Mouse (Mus musculus): Measurements from ENCODE around the gene Psmd9. TPM values are rescaled to one million over a fixed set of nuclear protein-coding genes. Genes with fewer than 3 reads are reported as not detected.

Psmd9 gene
- total and polyA plus RNA-seq, 2 experiments = 28.5 to 29.8 TPM

DNA sequence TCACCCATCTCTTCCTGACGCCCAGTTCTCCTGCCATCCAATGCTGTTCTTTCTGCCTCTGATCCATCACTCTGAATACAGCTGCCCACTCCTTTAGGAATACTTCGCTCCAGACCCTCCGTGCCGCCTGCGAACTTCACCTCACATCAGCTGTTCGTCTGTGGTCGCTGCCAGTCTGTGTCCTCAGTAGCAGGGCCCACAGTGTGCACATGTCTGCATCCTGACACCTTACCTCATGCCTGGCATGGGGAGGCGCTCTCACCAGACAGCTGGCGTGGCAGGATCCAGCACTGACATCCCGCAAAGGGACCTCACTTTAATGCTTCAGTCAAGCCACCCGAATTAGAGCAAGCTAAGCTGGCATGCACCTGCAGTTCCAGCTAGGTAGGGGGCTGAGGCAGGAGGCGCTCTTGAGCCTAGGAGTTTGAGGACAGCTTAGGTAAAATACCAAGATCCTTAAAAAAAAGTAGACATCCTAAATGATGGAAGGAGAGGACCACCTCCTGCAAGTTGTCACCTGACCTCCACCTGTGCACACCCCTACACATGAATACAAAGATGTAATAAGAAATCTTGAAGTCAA is 127.1 kb downstream of the Psmd9 start:
- Histone ChIP-seq H3K4me3 (ENCODE audit: insufficient read depth, low read depth, low read length) (no peak overlapping the region), H3K27me3 (ENCODE audit: control insufficient read depth, insufficient read depth, low read length) (no peaks in the 10 kb centered on the region), H3K27ac (replicated peaks; ENCODE audit: insufficient read depth, low read depth, low read length) (no peak overlapping the region), H3K36me3 (ENCODE audit: control insufficient read depth, insufficient read depth, low read length) (no peaks in the 10 kb centered on the region), H3K9ac (ENCODE audit: low read depth, low read length) (no peak overlapping the region), H3K4me1 (ENCODE audit: control insufficient read depth, insufficient read depth, low read length) (no peaks in the 10 kb centered on the region), H3K79me2 (ENCODE audit: control insufficient read depth, insufficient read depth, low read length) (no peaks in the 10 kb centered on the region)
- no peak for TF ChIP-seq POLR2A (IDR thresholded peaks at IDR 0.05; ENCODE audit: extremely low read depth, insufficient read depth, low read length)
- TF ChIP-seq CTCF (IDR thresholded peaks at IDR 0.05; ENCODE audit: low read depth, low read length) = peak; percentile 51; the same call in 1 of the 2 replicates
- DNase-seq (ENCODE audit: extremely low read depth, low read depth, low spot score) = no peak
- 67% methylated on average over 12 of the region's 12 CpGs for WGBS

DNA sequence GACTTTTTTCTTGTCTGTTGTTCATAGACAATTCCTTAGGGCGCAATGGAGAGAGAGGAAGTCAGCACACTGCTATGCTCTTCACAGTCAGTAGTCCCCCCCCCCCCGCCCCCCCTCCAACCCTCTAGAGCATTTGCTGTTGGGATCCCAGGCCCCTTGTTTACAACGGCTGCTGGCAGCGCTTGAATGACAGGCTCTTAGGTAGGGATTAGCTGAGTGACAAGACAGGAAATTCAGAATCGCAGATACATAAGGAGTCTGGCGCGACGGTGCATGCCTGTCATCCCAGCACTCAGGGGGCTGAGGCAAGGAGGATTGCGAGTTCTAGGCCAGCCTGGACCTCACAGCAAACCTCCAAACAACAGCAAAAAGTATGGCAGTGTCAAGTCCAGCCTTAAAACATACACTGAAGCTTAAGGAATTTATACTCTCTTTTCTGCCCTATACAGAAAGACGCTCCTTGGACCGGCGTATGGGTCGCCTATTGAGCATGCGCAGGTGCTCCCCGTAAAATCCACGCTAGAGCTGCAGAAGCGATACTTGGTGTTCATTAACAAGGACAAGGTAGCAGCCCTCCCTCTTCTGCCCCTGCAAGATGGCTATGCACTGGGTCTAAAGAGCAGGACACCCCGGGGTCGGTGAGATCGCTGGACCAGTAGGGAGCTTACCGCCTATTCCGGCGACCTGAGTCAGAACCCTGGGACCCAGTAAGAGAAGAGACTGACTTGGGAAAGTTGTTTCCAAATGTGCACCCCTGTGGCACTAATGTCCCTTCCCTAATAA is 128.0 kb downstream of the Psmd9 start:
- WGBS = 67% methylated on average over 23 of the region's 23 CpGs
- Histone ChIP-seq H3K9ac (ENCODE audit: low read depth, low read length) (no peak overlapping the region), H3K4me3 (ENCODE audit: insufficient read depth, low read depth, low read length) (no peak overlapping the region), H3K36me3 (ENCODE audit: control insufficient read depth, insufficient read depth, low read length) (no peaks in the 10 kb centered on the region), H3K4me1 (ENCODE audit: control insufficient read depth, insufficient read depth, low read length) (no peaks in the 10 kb centered on the region), H3K27me3 (ENCODE audit: control insufficient read depth, insufficient read depth, low read length) (no peaks in the 10 kb centered on the region), H3K79me2 (ENCODE audit: control insufficient read depth, insufficient read depth, low read length) (no peaks in the 10 kb centered on the region), H3K27ac (replicated peaks; ENCODE audit: insufficient read depth, low read depth, low read length) (no peak overlapping the region)
- DNase-seq (ENCODE audit: extremely low read depth, low read depth, low spot score) = no peak
- TF ChIP-seq POLR2A (IDR thresholded peaks at IDR 0.05; ENCODE audit: extremely low read depth, insufficient read depth, low read length) (no peak), CTCF (IDR thresholded peaks at IDR 0.05; ENCODE audit: low read depth, low read length) (no peak)

DNA sequence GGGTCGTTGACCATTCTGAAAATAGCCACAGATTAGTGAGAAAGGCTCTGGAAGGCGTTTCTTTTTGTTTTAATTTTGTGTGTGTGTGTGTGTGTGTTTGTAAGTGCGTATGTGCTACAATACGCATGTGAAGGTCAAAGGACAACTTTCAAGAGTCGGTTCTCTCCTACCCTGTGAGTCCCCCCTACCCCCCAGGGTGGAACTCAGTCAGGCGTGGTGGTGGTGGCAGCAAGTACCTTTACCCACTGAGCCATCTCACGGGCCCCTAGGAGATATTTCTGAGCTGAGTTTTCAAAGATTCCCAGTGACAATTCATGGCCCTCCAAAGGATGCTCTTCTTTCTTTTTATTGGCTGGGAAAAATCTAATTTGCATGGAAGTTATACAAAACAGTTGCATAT is 128.6 kb downstream of the Psmd9 start:
- no peak overlapping the region for H3K27ac ChIP-seq (replicated peaks; ENCODE audit: insufficient read depth, low read depth, low read length)
- WGBS = 78% methylated on average over 7 of the region's 7 CpGs
- no peak overlapping the region for H3K9ac ChIP-seq (ENCODE audit: low read depth, low read length)
- no peak for DNase-seq (ENCODE audit: extremely low read depth, low read depth, low spot score)
- no peaks in the 10 kb centered on the region for H3K27me3 ChIP-seq (ENCODE audit: control insufficient read depth, insufficient read depth, low read length)
- no peak overlapping the region for H3K4me3 ChIP-seq (ENCODE audit: insufficient read depth, low read depth, low read length)
- H3K36me3 ChIP-seq (ENCODE audit: control insufficient read depth, insufficient read depth, low read length) = no peaks in the 10 kb centered on the region
- no peaks in the 10 kb centered on the region for H3K4me1 ChIP-seq (ENCODE audit: control insufficient read depth, insufficient read depth, low read length)
- no peaks in the 10 kb centered on the region for H3K79me2 ChIP-seq (ENCODE audit: control insufficient read depth, insufficient read depth, low read length)
- TF ChIP-seq POLR2A (IDR thresholded peaks at IDR 0.05; ENCODE audit: extremely low read depth, insufficient read depth, low read length) = no peak
- no peak for TF ChIP-seq CTCF (IDR thresholded peaks at IDR 0.05; ENCODE audit: low read depth, low read length)

DNA sequence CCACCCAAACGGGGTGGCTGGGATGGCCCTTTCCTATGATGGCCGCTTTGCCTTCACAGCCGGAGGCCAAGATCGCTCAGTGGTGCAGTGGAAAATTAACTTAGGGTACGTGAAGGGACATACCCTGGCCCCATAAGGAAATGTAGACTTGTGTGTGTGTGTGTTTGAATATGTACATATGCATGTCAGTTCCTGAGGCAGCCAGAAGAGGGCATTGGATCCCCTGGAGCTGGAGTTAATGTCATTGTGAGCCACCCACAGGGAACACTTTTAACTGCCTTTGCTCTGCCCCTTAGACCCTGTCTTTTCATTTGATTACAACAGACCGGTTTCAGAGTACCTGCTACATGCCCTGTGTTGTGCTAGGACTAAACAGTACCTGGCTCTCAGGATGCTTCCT is 129.3 kb downstream of the Psmd9 start:
- TF ChIP-seq POLR2A (IDR thresholded peaks at IDR 0.05; ENCODE audit: extremely low read depth, insufficient read depth, low read length) = no peak
- TF ChIP-seq CTCF (IDR thresholded peaks at IDR 0.05; ENCODE audit: low read depth, low read length) = no peak
- H3K4me1 ChIP-seq (ENCODE audit: control insufficient read depth, insufficient read depth, low read length) = no peaks in the 10 kb centered on the region
- no peaks in the 10 kb centered on the region for H3K36me3 ChIP-seq (ENCODE audit: control insufficient read depth, insufficient read depth, low read length)
- WGBS = 89% methylated on average over 6 of the region's 6 CpGs
- no peak overlapping the region for H3K4me3 ChIP-seq (ENCODE audit: insufficient read depth, low read depth, low read length)
- H3K27ac ChIP-seq (replicated peaks; ENCODE audit: insufficient read depth, low read depth, low read length) = no peak overlapping the region
- DNase-seq (ENCODE audit: extremely low read depth, low read depth, low spot score) = no peak
- no peaks in the 10 kb centered on the region for H3K79me2 ChIP-seq (ENCODE audit: control insufficient read depth, insufficient read depth, low read length)
- no peaks in the 10 kb centered on the region for H3K27me3 ChIP-seq (ENCODE audit: control insufficient read depth, insufficient read depth, low read length)
- H3K9ac ChIP-seq (ENCODE audit: low read depth, low read length) = no peak overlapping the region

Other genes starting within 250 kb of the Psmd9 start
- gene Kdm2b, start 179.6 kb upstream of the Psmd9 start, total RNA-seq (2014; rRNA removed) = 3.0 and 4.9 TPM in 2 replicates
- 5.5 and 7.1 TPM in 2 replicates for gene Kdm2b, start 179.6 kb upstream of the Psmd9 start, polyA plus RNA-seq (2012; rRNA removed)
- 4.2 and 5.8 TPM in 2 replicates for gene Orai1, start 154.3 kb upstream of the Psmd9 start, total RNA-seq (2014; rRNA removed)
- gene Orai1, start 154.3 kb upstream of the Psmd9 start, polyA plus RNA-seq (2012; rRNA removed) = 39.3 and 43.1 TPM in 2 replicates
- not detected in 2 replicates for gene Morn3, start 122.4 kb upstream of the Psmd9 start, total RNA-seq (2014; rRNA removed)
- gene Morn3, start 122.4 kb upstream of the Psmd9 start, polyA plus RNA-seq (2012; rRNA removed) = not detected in 2 replicates
- 2.7 and 3.4 TPM in 2 replicates for gene Tmem120b, start 101.0 kb upstream of the Psmd9 start, total RNA-seq (2014; rRNA removed)
- 2.0 and 3.8 TPM in 2 replicates for gene Tmem120b, start 101.0 kb upstream of the Psmd9 start, polyA plus RNA-seq (2012; rRNA removed)
- gene Rhof, start 36.7 kb upstream of the Psmd9 start, total RNA-seq (2014; rRNA removed) = 0.09 and 0.87 TPM in 2 replicates
- gene Rhof, start 36.7 kb upstream of the Psmd9 start, polyA plus RNA-seq (2012; rRNA removed) = 0.61 and 0.86 TPM in 2 replicates
- 1.8 and 3.8 TPM in 2 replicates for gene Setd1b, start 27.2 kb upstream of the Psmd9 start, total RNA-seq (2014; rRNA removed)
- gene Setd1b, start 27.2 kb upstream of the Psmd9 start, polyA plus RNA-seq (2012; rRNA removed) = 6.0 and 7.2 TPM in 2 replicates
- 3,614 and 3,656 TPM in 2 replicates for gene Hpd, start 13.3 kb downstream of the Psmd9 start, total RNA-seq (2014; rRNA removed)
- gene Hpd, start 13.3 kb downstream of the Psmd9 start, polyA plus RNA-seq (2012; rRNA removed) = 3,813 and 5,374 TPM in 2 replicates
- 0.37 and 0.60 TPM in 2 replicates for gene Wdr66, start 82.7 kb downstream of the Psmd9 start, total RNA-seq (2014; rRNA removed)
- gene Wdr66, start 82.7 kb downstream of the Psmd9 start, polyA plus RNA-seq (2012; rRNA removed) = 0.35 and 0.60 TPM in 2 replicates
- gene Bcl7a, start 174.4 kb downstream of the Psmd9 start, total RNA-seq (2014; rRNA removed) = 3.0 and 4.0 TPM in 2 replicates
- gene Bcl7a, start 174.4 kb downstream of the Psmd9 start, polyA plus RNA-seq (2012; rRNA removed) = 3.0 and 3.8 TPM in 2 replicates
- 2.0 and 2.7 TPM in 2 replicates for gene Mlxip, start 225.4 kb downstream of the Psmd9 start, total RNA-seq (2014; rRNA removed)
- gene Mlxip, start 225.4 kb downstream of the Psmd9 start, polyA plus RNA-seq (2012; rRNA removed) = 3.6 and 5.1 TPM in 2 replicates

Measured in liver, adult 2 months (tissue).